Mouse (Mus musculus) CH12F3 (cell line): ENCODE data around the gene Insl3.

Experiments used
- in situ Hi-C: fragments of 300-500 bp; cut with MboI; formaldehyde crosslinking; loops from 2 replicates; pipeline ENCODE4 v1.14.3; 2020; ENCODE audit warnings: low sequenced_read_pairs

Insl3 gene

DNA sequence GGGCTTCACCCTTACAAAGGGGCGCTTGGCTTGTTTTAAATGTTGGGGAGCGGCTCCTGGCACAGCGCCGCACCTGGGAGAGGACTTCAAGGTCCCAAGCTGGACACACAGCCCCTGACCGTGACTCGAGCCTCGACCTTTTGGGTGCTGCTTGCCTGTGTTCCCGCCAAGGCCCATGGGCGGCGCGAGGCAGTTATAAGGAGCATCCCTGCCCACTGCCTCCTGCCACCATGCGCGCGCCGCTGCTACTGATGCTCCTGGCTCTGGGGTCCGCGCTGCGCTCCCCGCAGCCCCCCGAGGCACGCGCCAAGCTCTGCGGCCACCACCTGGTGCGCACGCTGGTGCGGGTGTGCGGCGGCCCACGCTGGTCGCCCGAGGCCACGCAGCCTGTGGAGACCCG lies at the start of gene Insl3:
Gene Insl3, plus strand, starts transcription at position 187 of the 400 bp plus-strand sequence.
- in situ Hi-C loops = no loop called here

DNA sequence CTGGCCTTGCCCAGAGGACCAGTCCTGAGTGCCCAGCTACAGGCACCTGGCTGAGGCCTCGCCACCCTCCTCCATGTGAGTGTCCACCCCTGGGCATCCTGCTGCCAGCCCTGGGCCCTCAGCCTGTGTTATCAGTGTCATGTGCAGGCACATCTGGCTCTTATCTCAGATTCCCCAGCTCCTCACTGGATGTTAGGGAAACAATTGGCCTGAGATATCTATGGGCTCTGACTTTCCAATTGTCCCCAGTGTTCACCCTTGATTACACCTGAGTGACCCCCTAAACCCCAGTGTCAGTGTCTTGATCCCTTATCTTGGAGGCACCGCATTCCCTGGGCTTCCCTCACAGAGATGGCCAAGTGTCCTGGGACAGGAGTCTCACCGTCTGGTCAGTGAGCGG lies 49.7 kb upstream of the Insl3 start:
- in situ Hi-C loops = no loop called here

DNA sequence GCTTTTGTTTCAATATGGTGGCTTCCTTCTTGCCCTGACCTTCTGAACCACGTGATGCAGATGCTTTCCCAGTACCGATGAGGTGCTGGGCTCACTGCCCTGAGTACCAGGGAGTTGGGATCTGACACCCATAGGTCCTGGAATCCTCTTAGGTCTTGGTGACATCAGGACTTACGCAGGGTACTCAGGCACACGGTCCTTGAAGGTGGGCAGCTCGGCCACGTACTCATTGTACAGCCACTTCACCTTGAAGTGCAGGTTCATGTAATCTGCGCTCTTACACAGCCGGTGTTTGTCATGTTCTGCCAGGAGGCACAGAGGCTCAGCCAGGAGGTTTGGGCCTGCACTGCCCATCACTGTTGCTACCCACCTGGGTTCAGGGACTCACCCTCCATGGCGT lies 43.5 kb upstream of the Insl3 start:
- in situ Hi-C loops = no loop called here

DNA sequence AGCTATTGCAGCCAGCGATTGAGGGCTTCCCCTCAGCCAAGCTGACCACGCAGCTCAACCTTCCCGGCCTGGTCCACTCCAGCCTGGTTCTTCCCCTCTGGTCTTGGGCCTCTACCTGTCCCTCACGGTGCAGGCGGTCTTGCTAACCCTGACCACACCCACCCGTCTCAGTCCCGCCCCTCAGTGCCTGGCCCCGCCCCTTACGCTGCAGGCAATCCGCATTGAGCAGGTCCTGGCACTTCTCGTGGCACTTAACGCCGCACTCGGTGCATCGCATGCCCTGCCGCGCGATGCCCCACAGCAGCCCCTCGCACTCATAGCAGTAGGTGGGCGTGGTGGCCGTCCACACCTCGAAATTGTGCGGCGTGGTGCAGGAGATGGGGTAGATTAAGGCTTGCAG lies 34.4 kb upstream of the Insl3 start:
- in situ Hi-C loops = loop anchor here (10.0 kb wide), 1 partner anchor 90 kb away; the partner anchor contains the start of genes Nxnl1 and Slc27a1

DNA sequence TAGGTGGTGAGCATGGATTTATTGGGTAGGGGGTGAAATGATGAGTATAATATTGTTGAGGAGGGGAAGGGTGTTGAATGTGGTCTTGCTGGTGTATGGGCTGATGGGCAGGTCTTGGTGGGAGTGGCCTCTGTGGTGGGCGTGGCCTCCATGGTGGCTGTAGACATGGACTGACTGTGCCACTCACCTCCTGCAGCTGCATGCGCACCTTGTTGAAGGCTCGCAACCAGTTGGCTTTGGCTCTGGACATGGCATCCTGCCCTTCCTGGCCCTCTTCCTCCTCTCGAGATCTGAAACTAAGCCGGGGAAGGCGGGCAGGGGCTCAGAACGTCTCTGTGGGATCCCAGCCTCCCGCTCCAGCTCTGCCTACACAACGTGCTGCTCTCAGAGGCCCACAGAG lies 31.2 kb upstream of the Insl3 start:
- in situ Hi-C loops = loop anchor here (10.0 kb wide), 1 partner anchor 93 kb away; the partner anchor contains the start of genes Nxnl1 and Slc27a1

DNA sequence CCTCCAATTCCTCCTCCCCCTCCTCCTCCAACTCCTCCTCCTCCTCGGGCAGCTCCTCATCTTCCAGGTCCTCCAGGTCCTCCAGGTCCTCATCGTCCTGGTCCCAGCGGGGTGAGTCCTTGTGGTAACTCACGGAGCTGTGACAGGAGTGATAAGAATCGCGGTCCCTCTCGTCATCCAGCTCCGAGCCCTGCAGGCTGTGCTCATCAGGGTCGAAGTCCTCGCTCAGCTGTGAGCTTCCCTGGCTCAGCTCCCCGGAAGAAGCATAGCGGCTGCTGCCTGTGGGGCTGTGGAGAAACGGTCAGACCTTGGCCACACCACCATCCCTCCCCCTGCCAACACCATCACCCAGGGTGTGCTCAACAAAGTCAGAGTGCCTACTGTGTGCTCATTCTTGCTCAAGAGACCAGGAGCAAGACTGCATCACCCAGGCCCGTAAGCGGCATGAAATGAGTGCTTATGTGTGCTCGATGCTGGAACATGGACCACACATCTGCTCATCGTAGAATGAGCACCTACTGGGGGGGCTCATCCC lies 30.4 kb upstream of the Insl3 start:
- in situ Hi-C loops = loop anchor here (10.0 kb wide), 1 partner anchor 94 kb away; the partner anchor contains the start of genes Nxnl1 and Slc27a1

DNA sequence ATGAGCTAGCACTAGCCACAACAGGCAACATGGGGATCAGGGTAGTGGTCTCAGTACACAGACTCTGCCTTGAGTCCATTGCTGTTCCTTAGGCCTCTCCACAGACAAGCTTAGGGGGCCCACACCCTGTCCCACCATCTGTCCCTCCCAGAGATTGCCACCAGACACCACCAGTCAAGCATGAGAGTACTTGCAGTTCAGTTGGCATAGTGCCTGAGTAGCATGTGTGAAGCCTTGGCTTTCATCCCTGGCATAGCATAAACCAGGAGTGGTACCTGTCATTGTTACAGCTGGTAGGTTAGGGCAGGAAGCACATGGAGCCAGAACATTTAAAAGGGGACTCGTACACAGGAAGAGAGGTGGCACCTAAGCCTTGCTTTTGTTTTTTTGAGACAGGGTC lies 29.3 kb upstream of the Insl3 start:
- in situ Hi-C loops = loop anchor here (10.0 kb wide), 1 partner anchor 95 kb away; the partner anchor contains the start of genes Nxnl1 and Slc27a1

DNA sequence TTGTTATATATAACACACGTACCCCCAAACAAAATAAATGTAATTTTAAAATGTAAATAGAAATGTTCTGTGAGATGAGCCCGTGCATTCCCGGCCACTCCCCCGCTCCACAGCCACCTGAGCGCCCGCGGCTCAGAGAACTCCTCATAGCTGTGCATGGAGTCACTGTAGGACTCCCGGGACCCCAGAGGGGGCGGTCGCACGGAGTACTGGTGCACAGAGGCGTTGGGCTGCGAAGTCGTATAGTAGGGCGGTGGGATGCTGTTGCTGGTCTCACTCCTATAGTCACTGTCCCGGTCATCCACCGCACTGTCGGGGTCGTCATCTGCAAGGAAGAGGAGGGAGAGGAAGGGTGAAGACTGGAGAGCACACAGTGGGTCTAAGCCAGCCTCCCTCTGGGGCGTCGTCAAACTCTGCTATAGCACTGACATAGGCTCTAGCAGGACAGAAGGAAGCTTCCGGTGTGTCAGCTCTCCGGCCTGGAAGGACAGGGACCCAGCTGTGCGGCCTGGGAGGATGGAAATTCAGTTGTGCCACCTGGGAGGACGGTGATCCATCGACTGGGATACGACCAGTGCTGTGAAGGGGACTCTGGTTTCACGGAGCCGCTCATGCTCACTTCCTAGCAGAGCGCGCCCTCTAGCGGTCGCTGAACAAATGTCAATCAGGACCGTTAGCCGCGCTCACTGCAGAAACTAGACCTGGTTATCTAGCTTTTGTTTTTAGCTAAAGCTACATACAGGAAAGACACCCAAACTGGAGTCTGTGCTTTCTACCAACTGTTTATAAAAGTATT lies 28.5 kb upstream of the Insl3 start:
- in situ Hi-C loops = no loop called here

DNA sequence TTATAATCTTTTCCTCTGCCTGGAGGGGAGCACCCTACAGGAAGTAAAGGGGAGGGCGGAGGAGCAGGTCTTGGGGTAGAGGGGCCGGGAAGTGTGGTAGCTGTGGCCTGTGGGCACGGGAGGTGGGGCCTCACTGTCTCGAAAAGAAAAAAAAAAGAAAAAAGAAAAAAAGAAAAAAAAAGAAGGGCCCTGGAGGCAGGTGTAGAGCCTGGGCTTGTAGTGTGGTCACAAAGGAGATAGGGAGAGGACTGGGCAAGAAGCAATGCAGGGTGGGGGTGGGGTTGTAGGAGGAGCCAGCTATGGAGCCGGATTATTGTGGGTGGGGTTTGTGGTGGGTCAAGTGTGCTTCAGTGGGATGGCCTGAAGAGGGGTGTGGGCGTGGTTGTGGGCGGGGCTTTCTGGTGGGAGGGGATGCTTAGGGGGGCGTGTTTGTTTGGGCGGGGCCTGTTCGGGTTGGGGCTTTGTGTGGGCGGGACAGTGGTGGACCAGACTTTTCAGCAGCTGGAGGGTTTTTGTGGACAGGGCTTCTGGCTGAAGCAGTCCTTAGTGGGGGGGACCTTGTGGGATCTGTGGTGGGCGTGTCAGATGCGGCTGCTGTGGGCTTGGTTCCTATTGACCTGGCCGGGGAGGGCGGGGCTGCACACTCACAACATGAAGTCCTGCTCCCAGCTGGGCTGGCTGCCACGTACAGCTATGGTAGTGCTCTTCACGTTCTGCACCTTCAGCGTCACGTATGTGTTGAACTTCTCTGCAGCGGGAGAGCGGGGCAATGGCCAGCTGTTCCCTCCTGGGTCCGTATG lies 23.5 kb upstream of the Insl3 start:
- in situ Hi-C loops = no loop called here

DNA sequence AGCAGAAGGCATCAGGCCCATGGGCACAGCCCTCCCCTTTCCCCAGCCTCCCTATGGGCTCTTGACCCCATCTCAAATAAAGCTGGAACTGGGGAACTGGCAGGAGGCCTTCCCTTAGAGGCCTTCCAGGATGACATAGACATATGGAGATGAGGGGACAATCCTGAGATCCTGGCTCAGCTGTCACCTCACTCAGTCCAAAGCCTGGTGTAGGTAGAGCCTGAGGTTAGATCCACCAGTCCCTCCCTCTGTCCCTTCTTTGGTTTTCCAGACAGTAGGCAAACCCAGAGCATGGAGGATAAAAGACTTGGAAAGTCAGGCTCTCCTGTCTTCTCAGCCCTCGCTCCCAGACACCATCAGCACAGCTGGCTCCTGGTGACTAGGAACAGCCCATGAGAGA lies 22.2 kb upstream of the Insl3 start:
- in situ Hi-C loops = no loop called here

DNA sequence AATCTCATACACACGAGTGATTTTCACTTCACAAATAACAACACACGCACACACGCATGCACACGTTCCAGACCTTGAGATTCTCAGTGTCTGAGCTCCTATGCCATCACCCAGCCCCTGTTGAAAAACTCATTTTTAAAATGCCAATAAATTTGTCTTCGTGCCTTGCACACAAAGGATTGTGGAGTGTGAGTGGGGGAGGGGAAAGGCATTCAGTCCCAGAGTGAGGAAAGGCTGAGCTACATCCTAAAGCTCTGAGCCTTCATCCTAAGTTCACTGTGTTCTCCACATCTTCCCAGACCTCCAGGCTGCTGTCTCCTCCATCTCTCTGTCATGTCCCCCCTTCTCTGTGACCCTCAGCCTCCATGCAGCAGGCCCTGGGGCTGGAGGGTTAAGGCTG lies 21.8 kb upstream of the Insl3 start:
- in situ Hi-C loops = no loop called here

DNA sequence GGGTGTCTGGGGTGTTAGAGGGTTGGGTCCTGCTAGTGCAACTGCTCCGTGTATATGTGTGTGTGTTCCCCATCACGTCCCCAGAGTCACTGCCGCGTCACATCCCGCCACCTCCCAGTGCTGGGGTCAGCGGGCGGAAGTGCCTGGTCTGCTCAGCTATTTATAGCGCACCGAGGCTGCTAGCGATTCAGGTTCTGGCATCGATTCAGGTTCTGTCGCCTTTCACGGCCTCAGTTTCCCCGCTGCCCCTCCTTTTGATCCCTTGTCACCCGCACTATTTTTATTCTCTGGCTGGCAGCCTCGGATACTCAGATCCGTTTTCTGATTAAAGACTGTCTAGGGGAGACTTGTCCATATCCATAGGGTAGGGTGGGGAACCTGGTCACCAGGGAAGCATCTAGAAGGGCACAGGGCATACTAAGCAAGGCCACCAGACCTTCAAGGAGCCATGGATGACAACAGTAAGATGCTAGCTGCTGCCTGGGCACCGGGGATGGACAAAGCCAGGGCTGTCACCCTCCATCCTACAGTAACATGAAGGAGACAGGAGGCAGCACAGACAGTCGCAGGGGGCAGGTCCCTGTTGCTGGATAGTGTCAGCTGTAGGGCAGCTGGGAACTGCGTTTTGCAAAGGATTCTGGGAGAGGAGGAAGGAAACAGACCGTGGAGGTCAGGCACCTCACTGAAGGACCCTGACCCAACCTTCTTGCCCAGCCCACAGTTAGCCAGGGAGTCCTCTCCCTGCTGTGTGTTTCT lies 20.6 kb upstream of the Insl3 start:
- in situ Hi-C loops = no loop called here

DNA sequence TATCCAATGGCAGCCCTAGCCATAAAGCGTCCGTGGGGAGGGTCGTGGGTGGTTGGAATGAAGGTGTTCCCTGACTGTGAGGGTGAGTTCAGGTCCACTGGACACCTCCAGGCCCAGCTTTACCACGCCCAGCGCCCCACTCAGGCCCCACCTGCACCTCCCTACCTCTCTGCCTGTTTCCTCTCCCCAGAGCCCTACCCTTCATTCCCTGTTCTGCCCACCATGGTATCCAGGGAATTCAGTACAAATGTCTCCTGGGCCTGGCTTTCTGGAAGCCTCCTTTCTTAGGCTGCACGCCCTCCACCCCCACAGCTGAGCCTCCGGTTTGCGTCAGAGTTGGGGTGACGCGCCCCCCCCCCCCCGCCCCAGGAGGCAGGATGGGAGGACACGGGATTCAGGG lies 18.8 kb upstream of the Insl3 start:
- in situ Hi-C loops = no loop called here

DNA sequence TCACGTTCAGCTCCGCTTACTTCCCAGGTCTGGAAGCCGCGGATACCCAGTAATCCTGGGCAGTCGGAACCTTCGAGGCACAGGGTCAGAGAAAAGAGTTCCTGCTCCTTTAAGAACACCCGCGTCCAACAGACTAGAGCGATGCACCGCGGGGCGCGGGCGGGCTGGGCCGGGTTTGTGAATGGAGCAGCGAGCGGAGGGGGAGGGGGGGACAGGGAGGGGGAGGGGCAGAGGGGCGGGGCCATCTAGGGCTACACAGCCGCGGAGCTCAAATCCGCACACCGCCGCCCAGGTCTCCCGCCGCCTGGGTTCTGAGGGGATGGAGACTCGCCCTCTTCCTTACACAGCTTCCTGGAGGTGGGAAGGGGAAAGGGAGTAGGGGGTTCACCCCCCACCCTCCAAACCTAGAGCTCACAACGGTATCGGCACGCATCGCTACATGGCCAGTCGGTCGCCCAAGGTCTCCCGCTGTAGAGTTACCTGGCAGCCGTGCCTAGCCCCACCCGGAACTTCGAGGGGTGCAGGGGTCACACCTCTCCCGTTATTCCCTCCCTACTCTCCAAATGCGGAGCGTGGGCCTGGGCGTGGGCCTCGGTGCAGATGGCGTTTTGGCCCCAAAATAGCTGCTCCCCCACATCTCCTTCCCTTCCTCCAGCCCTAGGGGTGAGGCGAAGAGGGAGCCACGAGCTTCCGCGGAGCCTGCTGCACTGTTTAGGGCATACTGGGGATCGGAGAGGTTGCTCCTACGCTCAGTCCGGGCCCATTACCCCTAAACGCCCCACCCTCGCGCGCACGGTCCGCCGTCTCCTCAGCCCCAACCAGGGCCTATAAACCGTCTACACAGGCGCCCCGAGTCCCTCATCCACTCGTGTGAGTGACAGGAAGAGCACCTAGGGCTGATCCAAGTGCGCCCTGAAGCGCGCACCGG lies 18.1 kb upstream of the Insl3 start:
- in situ Hi-C loops = no loop called here

DNA sequence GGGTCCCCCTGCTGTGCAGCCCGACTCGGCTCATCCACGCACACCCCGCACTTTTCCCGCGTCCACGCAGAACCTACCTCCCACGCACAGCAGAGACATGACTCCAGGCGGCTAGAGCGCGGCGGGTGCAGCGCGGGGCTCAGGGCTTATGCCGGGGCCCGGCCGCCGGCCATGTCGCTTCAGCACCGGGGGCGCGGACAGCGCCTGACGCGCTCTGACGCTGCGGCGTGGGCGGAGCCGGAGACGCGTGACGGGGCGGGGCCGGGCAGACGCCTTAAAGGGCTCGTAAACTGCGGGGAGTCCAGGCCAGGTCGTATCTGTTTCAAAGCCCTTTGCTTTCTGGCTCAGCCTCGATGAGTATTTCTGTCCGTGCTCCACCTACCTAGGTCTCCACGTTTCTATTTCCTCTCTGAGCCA lies 17.5 kb upstream of the Insl3 start, which contains the start of gene Unc13a:
Gene Unc13a, minus strand, starts transcription at position 209 of the 417 bp plus-strand sequence.
- in situ Hi-C loops = no loop called here

DNA sequence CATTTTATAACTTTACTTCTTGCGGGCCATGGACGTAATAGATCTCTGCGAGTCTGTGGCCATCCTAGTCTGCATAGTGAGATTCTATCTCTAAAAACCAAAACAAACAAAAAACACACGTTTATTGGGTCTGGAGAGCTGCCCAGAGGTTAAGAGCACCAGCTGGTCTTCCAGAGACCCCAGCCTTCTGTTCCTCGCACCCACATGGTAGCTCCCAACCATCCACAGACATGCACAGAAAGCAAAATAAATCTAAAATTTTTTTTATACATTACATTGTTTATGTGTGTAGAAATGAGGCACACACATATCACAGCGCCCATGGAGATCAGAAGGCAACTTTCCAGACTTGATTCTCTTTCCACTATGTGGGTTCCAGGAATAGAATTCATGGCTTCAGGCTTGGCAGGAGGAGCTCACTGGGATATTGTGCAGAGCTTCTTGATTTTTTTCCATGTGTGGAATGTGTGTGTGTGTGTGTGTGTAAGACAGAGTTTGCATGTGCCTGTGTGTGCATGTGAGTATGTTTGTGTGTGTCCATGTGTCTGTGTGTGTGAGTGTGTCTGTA lies 16.8 kb upstream of the Insl3 start:
- in situ Hi-C loops = no loop called here

DNA sequence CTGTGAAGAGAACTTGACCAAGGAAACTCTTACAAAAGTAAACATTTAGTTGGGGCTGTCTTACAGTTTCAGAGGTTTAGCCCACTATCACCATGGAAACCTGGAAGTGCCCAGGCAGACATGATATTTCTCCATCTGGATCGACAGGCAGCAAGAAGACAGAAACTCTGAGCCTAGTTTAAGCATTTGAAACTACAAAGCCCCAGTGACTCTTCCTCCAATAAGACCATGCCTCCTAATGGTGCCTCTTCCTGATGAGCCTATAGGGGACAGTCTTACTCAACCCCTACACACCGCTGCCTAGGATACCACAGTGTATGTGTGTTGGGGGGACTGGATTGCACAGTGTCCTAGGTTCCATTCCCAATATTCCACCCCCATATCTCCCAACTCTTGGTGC lies 14.9 kb upstream of the Insl3 start:
- in situ Hi-C loops = no loop called here

DNA sequence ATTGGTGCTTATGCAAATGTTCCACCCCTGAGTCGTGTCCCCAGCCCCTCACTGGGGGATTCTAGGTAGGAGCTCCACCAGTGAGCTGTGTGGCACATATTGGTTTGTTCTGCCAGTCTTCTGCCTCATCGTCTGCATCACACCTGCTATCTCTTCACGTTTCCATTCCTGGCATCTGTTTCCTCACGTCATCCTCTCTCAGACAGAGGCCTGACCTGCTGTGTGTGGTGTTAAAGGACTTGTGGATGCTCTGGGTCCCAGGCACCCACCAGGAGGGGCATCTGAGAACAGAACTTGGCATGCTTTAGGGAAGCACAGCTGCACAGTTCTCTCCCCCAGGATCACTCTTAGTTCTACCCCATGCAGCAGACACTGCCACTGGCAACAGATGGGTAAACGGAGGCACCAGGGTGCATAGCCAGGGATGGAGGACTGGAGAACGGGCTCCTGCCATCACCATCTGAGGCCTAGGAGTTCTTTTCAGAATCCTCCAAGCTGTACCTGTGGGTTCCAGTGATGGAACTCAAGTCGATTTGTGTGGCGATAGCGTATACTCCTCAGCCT lies 13.5 kb upstream of the Insl3 start:
- in situ Hi-C loops = no loop called here
